Mouse (Mus musculus): ENCODE measurements around the gene Tnrc6b.

Gene Tnrc6b

GRCm38 (mm10) chr15:80742991-80743474 is 31.9 kb downstream of the Tnrc6b start:
- DNase-seq: no peak

- DNase-seq: no peak
Observed at GRCm38 (mm10) chr15:80743606-80744005, 32.5 kb downstream of the Tnrc6b start.

DNA sequence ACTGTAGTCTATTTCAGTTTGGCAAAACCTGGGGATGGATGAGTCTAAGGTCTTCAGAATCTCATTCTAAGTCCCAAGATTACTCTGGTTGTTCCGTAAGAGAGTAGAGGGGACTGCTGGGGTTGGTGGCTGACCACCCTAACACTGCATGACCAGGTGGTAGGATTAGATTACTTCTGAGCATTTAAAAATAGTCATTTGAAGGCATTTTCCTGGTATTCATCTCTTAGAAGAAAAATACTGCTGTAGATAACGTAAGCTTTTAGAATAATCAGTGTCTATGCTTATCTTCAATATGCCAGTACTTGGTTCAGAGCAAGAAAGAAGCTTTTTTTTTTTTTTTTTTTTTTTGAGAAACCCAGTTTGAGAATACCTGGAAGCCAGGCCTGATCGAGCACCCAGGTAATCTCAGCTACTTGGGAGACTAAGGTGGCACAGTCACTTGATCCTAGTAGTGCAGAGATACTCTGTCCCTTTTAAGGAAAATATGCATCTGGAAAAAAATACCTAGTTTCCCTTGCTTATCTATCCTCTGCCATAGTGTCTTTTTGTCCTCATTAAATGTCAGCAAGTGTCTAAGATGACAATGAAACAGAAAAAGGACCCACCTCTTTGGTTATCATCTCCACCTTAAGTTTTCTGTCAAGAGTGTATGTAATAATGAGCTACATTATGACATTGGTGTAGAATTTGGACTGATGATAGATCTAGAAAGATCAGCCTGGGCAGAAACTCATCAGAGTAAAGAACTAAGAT is 33.7 kb downstream of the Tnrc6b start:
- no peak for DNase-seq

DNA sequence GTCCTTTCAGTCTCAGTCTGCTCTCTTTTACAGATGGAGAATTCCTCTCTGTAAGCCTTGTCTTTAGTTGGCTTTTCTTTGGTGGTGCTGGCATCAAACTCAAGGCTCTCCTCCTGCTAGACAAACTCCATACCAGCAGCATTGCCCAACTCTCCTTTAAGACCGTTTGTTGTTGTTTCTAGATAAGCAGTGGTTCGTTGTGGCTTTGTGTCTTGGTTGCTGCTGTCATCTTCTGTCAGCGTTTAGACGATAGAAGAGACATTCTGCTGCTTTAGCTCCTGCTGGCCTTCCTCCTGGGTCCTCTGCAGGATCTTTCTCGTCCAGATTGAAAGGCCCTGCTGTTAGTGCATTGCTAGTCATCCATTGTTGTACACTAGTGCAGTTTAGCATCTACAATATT is 37.9 kb downstream of the Tnrc6b start:
- no peak for DNase-seq

DNA sequence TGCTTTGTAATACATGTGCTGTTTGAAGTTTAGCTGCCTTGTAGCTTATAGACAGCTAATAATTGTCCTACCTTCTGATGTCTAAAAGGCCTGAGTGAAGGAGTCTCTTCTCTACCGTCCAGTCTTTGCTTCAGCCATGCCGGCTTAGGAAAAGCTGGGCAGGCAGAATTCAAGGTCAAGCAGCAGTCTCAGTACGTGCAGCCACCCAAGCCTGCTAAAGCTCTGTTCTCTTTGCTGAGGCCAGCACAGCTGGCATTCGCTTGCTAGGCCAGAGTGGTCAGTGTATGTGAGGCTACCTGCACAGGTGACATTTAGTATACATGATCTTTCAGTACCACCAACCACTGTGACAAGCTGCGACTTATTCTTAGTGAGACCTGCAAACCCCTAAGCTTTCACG is 42.2 kb downstream of the Tnrc6b start:
- peak; percentile 16 for DNase-seq

GRCm38 (mm10) chr15:80754103-80754502 is 43.0 kb downstream of the Tnrc6b start:
- no peak for DNase-seq

DNA sequence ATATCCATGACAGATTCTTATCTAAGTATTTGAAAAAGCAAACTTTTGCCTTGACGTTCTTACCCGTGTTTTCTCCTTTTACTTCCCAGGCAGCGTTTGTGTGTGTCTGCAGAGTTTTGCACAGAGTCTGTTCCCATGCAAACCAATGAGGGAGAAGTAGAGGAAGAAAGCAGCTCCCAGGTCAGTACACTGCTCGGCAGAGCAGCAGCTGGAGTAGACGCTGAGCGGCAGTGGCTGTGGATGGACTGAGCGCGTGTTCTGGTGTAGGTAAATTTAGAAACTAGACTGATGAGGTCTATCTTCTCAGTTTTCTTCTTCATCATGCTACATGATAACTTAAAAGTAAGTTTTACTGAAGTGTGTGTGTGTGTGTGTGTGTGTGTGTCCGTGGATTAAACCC is 48.3 kb downstream of the Tnrc6b start:
- DNase-seq: no peak

DNA sequence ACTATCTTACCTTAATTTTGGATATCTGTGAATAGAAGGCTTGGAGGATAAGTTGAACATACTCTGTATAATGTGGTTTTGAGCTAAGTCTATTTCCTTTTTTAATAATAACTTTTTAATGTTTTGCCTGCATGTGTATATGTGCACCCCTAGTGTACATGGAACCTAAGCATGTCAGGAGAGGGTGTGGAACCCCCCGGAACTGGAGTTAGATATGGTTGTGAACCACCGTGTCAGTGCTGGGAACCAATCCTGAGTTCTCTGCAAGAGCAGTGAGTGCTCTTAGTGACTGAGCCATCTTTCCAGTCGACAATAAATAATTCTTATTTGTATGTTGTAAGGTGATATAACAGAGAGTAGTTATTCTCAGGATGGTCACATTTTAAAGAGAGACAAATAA is 49.4 kb downstream of the Tnrc6b start:
- DNase-seq: no peak

DNA sequence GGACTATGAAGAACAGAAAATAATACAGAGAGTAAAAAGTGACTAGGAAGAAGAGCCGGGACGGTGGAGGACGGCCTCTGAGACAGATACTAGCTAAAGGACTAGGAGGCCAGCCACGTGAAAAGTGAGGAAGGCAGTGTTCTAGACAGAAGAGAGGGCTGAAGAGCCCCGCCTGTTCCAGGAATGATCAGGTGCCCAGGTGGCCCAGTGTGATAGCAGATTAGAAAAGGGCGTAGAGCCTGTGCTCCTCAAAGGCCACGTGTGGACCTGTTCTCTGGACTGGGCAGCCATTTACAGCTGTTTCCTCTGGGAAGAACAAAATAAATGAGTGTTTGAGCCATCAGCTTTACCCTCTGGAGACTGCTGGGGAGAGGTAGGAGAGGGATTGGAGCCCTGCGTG is 49.8 kb downstream of the Tnrc6b start:
- DNase-seq: no peak

GRCm38 (mm10) chr15:80762621-80763020 is 51.5 kb downstream of the Tnrc6b start:
- no peak for DNase-seq

- DNase-seq: no peak
Observed at GRCm38 (mm10) chr15:80764666-80765065, 53.6 kb downstream of the Tnrc6b start.

DNA sequence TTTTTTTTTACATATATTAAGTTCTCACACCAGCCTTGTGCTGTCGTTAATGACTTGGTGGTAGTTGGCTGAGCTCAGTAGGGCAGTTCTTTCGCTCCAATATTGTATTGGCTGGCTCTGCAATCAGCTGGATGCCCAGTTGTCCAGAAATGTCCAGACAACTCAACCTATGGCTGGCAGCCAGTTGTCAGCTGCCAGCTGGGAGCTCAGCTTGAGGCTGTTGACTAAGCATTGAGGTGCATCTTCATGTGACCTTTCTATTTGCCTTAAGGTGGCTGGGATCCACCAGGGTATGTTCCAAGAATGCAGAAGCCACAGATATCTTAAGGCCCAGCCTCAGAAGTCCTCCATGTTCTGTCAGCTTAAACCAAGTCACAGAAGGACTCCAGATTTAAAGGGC is 54.3 kb downstream of the Tnrc6b start:
- DNase-seq: peak; percentile 12

DNA sequence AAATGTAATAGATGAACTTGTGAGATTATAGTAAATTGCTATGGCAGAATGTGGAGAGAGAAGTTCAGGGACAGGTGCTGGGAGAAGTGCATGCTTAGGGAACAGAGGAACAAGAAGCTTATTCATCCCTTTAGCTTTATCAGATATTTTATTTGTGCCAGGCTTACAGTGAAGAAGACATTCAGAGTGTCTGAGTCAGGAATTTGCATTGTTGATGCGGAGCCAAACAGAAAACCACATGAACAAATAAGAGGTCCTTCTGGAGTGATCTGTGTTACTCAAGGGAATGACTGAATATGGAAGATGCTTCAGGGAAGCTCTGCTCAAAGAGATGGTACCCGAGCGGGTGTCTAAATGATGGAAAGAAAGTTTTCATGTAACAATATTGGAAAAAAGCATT is 57.1 kb downstream of the Tnrc6b start:
- DNase-seq: no peak

GRCm38 (mm10) chr15:80771926-80772441 is 60.9 kb downstream of the Tnrc6b start:
- no peak for DNase-seq

DNA sequence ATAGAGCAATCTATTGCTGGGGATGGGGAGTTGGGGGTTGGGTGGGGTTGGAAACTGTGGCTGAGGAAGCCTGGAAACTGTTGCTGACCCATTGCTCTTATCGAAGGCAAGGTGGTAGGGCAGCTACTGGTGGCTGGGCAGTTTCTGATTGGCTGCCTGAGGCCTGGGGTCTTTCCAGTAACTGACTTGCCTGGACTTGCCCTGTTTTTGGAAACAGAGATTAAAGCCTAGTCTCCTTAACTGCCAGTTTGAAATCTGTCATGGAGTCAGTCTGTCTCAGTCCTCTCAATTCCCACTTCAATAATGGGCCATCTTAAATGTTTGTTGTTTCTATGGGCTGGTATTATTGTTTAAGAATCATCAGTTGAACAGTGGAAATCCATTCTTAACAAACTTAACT is 63.6 kb downstream of the Tnrc6b start:
- no peak for DNase-seq

- peak; percentile 13 for DNase-seq
Observed at GRCm38 (mm10) chr15:80779006-80779405, 67.9 kb downstream of the Tnrc6b start.

GRCm38 (mm10) chr15:80780154-80780751 is 69.1 kb downstream of the Tnrc6b start:
- DNase-seq: no peak

DNA sequence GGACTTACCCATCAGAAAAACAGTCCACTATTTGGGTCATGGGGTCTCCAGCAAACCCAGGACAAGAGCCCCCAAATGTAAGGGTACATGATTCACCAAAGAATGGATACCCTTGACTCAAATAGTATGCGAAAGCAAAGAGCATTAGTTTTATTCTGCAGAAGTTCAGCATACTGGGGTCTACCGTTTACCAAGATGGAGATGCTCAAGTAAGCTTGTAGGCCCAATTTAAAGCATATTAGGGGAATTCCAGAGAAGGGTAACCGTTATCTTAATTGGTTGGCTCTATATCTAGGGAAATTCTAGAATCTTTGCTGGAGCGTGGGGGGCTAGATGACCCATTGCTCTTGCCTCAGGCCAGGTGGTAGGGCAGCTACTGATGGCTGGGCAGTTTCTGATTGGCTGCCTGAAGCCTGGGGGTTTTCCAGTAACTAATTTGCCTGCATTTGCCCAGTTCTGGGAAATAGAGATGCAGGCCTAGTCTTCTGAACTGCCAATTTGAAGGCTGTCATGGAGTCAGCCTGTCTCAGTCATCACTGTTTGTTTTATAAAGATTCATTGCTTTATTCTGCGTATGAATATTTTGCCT is 70.2 kb downstream of the Tnrc6b start:
- DNase-seq: no peak

DNA sequence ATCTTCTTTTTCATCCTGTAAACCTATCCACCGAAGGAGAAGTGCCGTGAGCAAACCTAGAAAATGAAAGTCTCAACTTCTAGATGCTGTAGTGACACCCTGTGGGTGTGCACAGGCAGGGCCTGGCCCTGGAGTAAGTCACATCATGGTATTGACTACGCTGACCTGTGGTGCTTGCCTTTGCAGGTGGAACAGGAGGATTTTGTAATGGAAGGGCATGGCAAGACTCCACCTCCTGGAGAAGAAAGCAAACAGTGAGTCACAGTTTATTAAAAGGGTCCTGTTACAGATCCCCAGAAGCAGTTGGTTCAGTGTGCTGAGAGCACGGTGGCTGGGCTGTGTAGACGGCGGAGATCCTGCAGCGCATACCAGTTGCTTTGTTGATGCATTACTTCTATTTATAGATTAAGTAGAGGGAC is 73.4 kb downstream of the Tnrc6b start:
- no peak for DNase-seq

- DNase-seq: no peak
Observed at GRCm38 (mm10) chr15:80785699-80786098, 74.6 kb downstream of the Tnrc6b start.

- no peak for DNase-seq
Observed at GRCm38 (mm10) chr15:80787746-80788145, 76.6 kb downstream of the Tnrc6b start.

DNA sequence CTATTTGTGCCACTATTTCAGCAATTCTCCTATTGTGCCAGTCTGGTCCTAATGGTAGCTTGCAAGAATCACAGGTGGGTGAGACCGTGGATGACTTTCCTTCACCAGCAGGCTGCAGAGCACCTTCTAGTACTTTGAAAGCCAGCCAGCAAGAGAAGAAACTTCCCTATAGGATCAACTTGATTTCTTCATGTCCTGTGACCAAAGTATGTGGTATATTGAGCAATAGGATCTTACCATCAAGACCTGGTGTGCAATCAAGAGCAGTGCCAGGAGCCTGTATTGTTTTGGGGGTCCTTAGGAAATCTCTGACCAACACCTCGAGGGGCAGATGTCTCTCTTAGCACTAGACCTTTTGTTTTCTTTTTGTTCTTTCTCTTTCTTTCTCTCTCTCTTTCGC is 81.4 kb downstream of the Tnrc6b start:
- no peak for DNase-seq

DNA sequence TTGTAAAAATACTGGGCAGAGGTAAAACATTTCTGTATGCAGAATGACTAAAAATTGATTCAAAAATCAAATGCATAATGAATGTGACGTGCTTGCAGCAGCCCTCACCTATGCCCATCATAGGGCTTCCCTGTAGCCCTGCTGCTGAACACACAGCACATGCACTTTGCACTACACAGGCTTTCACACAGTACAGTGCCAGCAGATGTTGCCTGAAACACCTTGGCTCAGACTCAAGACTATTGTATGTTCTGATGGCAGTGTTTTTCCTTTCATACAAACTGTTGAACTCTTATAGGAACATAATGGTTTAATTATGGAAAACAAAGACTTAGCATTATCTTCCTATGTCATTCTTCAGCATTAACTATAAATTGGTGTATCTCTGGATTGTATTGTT is 84.0 kb downstream of the Tnrc6b start:
- no peak for DNase-seq

DNA sequence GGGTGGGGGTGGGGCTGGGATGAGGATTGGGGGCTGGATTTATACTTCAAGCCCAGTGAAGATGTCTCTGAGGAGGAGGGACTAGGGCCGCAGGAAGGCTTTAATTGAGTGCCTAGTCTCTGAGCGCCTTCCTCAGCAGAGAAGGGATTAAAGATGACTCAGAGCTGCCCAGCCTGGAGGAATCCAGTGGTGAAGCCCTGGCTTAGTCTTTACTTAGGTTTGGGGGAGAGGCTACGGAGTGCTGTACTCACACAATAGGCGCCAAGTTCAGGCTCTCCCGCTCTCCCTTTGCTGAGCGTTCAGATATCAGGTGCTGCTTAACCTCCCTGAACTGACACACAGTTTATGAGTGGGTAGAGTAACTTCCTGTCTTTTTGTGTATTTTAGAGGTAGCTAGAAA is 86.6 kb downstream of the Tnrc6b start:
- DNase-seq: peak; percentile 28

All from kidney, postnatal 10 days (tissue).